Mouse (Mus musculus) CH12.LX (cell line): ENCODE measurements at regions not wholly inside any gene's neighbourhood (a gene's known extent, or its start where the extent isn't known, plus 50 kb on each side); places are given as distances from the start of the nearest gene placed in this dataset.

ENCODE experiments used
- DNase-seq: peaks from one replicate; pipeline ENCODE4 v3.0.0-alpha.2; 2013; ENCODE audit errors: extremely low read depth
- H3K27ac ChIP-seq: 2 replicates; pipeline ENCODE4 v1.5.1; 2012; ENCODE audit warnings: low read depth, mild to moderate bottlenecking, control low read depth, moderate library complexity; ENCODE audit not compliant: insufficient read depth
- H3K27me3 ChIP-seq: replicated peaks from 2 replicates; pipeline ENCODE3; 2012; ENCODE audit warnings: inconsistent platforms
- H3K36me3 ChIP-seq, 2 experiments: replicated peaks in 1 of 2; 2 replicates each; pipeline versions ENCODE3 to v1.6.1; 2012; ENCODE audit warnings: inconsistent platforms in 1 of 2, low read length in 1 of 2, mild to moderate bottlenecking in 1 of 2, mixed read lengths in 1 of 2, moderate library complexity in 1 of 2; ENCODE audit not compliant: control insufficient read depth in 1 of 2, insufficient read depth in 1 of 2
- H3K4me1 ChIP-seq, 2 experiments: 2 replicates each; pipeline ENCODE4 v1.6.1; 2012; ENCODE audit warnings: inconsistent platforms in 1 of 2, moderate library complexity in 1 of 2; ENCODE audit not compliant: insufficient read depth in 2 of 2, control insufficient read depth in 1 of 2
- H3K4me2 ChIP-seq: 2 replicates; pipeline ENCODE4 v1.6.1; 2012; ENCODE audit warnings: low read depth, mild to moderate bottlenecking, control low read depth; ENCODE audit not compliant: poor library complexity, insufficient read depth, severe bottlenecking
- H3K4me3 ChIP-seq, 3 experiments: fragments of 150-350 bp in 1 of 3; sonication (generic) in 1 of 3; replicated peaks in 1 of 3; 2 replicates each; pipeline versions ENCODE3 to v1.5.1; 2011 to 2012; ENCODE audit warnings: low read depth in 2 of 3, low read length in 2 of 3, mild to moderate bottlenecking in 2 of 3, moderate library complexity in 2 of 3, control low read depth in 1 of 3, improper control_type of control experiment in 1 of 3, inconsistent platforms in 1 of 3, mixed read lengths in 1 of 3; ENCODE audit not compliant: poor library complexity in 1 of 3
- H3K79me2 ChIP-seq: replicated peaks from 2 replicates; pipeline ENCODE4 v1.6.1; 2012; ENCODE audit warnings: mild to moderate bottlenecking, moderate library complexity; ENCODE audit not compliant: control insufficient read depth, poor library complexity, insufficient read depth, severe bottlenecking; ENCODE audit errors: extremely low read depth
- H3K9ac ChIP-seq: 2 replicates; pipeline ENCODE4 v1.6.1; 2012; ENCODE audit warnings: low read depth, mild to moderate bottlenecking, control low read depth, moderate library complexity; ENCODE audit not compliant: insufficient read depth
- H3K9me3 ChIP-seq: replicated peaks from 2 replicates; pipeline ENCODE3; 2012; ENCODE audit warnings: low read length, inconsistent platforms, mixed read lengths
- BHLHE40 ChIP-seq: IDR thresholded peaks from 2 replicates; pipeline ENCODE4 v1.6.1; 2011; ENCODE audit warnings: mild to moderate bottlenecking, low read depth, low read length, improper control_type of control experiment
- CHD2 ChIP-seq: IDR thresholded peaks from 2 replicates; pipeline ENCODE4 v1.6.1; 2011; ENCODE audit warnings: low read length, improper control_type of control experiment
- CTCF ChIP-seq, 2 experiments: IDR thresholded peaks in 1 of 2; conservative IDR thresholded peaks in 1 of 2; 2 replicates each; pipeline ENCODE4 v1.5.1; 2011 to 2012; ENCODE audit warnings: low read depth in 2 of 2, low read length in 2 of 2, improper control_type of control experiment in 1 of 2, inconsistent platforms in 1 of 2, mild to moderate bottlenecking in 1 of 2, moderate library complexity in 1 of 2
- E2F4 ChIP-seq: IDR thresholded peaks from 2 replicates; pipeline ENCODE4 v1.6.1; 2011; ENCODE audit warnings: low read depth, low read length, improper control_type of control experiment; ENCODE audit not compliant: insufficient replicate concordance
- ELF1 ChIP-seq: IDR thresholded peaks from 2 replicates; pipeline ENCODE4 v1.6.1; 2014; ENCODE audit warnings: low read depth, mild to moderate bottlenecking, inconsistent platforms, low read length, improper control_type of control experiment
- EP300 ChIP-seq: IDR thresholded peaks from 2 replicates; pipeline ENCODE4 v1.6.1; 2011; ENCODE audit warnings: low read length, improper control_type of control experiment
- ETS1 ChIP-seq: conservative IDR thresholded peaks from 2 replicates; pipeline ENCODE4 v1.6.1; 2012; ENCODE audit warnings: low read depth, mild to moderate bottlenecking, inconsistent platforms, low read length, improper control_type of control experiment, moderate library complexity
- HCFC1 ChIP-seq: IDR thresholded peaks from 2 replicates; pipeline ENCODE4 v1.6.1; 2012; ENCODE audit warnings: low read depth, mild to moderate bottlenecking, inconsistent platforms, low read length, improper control_type of control experiment
- IRF4 ChIP-seq: IDR thresholded peaks from 2 replicates; pipeline ENCODE4 v1.6.1; 2014; ENCODE audit warnings: low read depth, mild to moderate bottlenecking, inconsistent platforms, low read length, improper control_type of control experiment
- KAT2A ChIP-seq: IDR thresholded peaks from 2 replicates; pipeline ENCODE4 v1.6.1; 2012; ENCODE audit warnings: low read length, improper control_type of control experiment, inconsistent platforms; ENCODE audit not compliant: insufficient replicate concordance
- MAFK ChIP-seq: IDR thresholded peaks from 2 replicates; pipeline ENCODE4 v1.6.1; 2011; ENCODE audit warnings: low read length, improper control_type of control experiment; ENCODE audit not compliant: insufficient replicate concordance
- MAZ ChIP-seq: IDR thresholded peaks from 2 replicates; pipeline ENCODE4 v1.6.1; 2012; ENCODE audit warnings: low read depth, mild to moderate bottlenecking, inconsistent platforms, low read length, improper control_type of control experiment, moderate library complexity
- MEF2A ChIP-seq: IDR thresholded peaks from 2 replicates; pipeline ENCODE4 v1.6.1; 2014; ENCODE audit warnings: low read depth, mild to moderate bottlenecking, inconsistent platforms, low read length, improper control_type of control experiment, borderline replicate concordance
- MXI1 ChIP-seq: IDR thresholded peaks from 2 replicates; pipeline ENCODE4 v1.6.1; 2011; ENCODE audit warnings: mild to moderate bottlenecking, low read depth, low read length, improper control_type of control experiment
- MYC ChIP-seq: IDR thresholded peaks from 2 replicates; pipeline ENCODE4 v1.6.1; 2011; ENCODE audit warnings: low read depth, mild to moderate bottlenecking, improper control_type of control experiment, low read length
- POLR2A ChIP-seq: IDR thresholded peaks from 2 replicates; pipeline ENCODE4 v1.6.1; 2011; ENCODE audit warnings: low read depth, mild to moderate bottlenecking, improper control_type of control experiment, low read length
- RAD21 ChIP-seq: IDR thresholded peaks from 2 replicates; pipeline ENCODE4 v1.6.1; 2011; ENCODE audit warnings: low read depth, mild to moderate bottlenecking, low read length, improper control_type of control experiment, moderate library complexity
- RCOR1 ChIP-seq: conservative IDR thresholded peaks from 2 replicates; pipeline ENCODE4 v1.6.1; 2012; ENCODE audit warnings: low read depth, mild to moderate bottlenecking, inconsistent platforms, low read length, improper control_type of control experiment
- SMC3 ChIP-seq: IDR thresholded peaks from 2 replicates; pipeline ENCODE4 v1.6.1; 2011; ENCODE audit warnings: low read depth, low read length, improper control_type of control experiment
- TBP ChIP-seq: conservative IDR thresholded peaks from 2 replicates; pipeline ENCODE4 v1.6.1; 2011; ENCODE audit warnings: low read depth, low read length, improper control_type of control experiment
- USF1 ChIP-seq: IDR thresholded peaks from 2 replicates; pipeline ENCODE4 v1.6.1; 2014; ENCODE audit warnings: low read depth, mild to moderate bottlenecking, inconsistent platforms, low read length, improper control_type of control experiment
- ZKSCAN1 ChIP-seq: IDR thresholded peaks from 2 replicates; pipeline ENCODE4 v1.6.1; 2012; ENCODE audit warnings: low read depth, inconsistent platforms, low read length, improper control_type of control experiment, borderline replicate concordance
- ZNF384 ChIP-seq: IDR thresholded peaks from 2 replicates; pipeline ENCODE4 v1.6.1; 2012; ENCODE audit warnings: low read depth, low read length, improper control_type of control experiment, inconsistent platforms
- dilution Hi-C: fragments of 300-500 bp; cut with MboI; formaldehyde crosslinking; loops from 2 replicates; pipeline ENCODE4 v1.14.3; 2020; ENCODE audit warnings: low sequenced_read_pairs; ENCODE audit not compliant: extremely low pct_unique_long_range_greater_than_20kb, extremely low pct_ligation_motif_present
- in situ Hi-C: fragments of 300-500 bp; cut with MboI; formaldehyde crosslinking; loops from 3 replicates; pipeline ENCODE4 v1.14.3; 2019; ENCODE audit warnings: low sequenced_read_pairs, low pct_ligation_motif_present, low pct_unique_long_range_greater_than_20kb, mixed read lengths

DNA sequence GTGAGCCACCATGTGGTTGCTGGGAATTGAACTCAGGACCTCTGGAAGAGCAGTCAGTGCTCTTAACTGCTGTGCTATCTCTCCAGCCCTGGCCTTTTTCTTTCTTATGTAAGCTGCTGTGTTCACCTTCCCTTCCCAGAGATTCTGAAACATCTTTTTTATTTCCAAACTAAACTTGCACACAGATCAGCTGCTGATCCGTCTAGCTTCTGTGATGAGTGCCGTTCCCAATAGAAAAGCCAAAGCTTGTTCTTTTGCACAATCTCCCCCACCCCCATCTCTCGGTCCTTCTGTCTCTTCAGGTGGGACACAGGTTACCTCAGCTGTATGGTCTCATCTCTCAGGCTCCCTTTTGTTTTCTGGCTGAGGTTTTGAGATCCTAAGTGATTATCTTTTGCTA, 191.9 kb downstream of the Tcp10c start:
- H3K36me3 ChIP-seq, result no peaks in the 10 kb centered on the region
- no peak for DNase-seq
- no peaks in the 10 kb centered on the region for H3K27me3 ChIP-seq
- in situ Hi-C loops, result no loop called here
- H3K79me2 ChIP-seq, result no peaks in the 10 kb centered on the region
- H3K4me1 ChIP-seq, result peaks cover 4 to 29% of the 10 kb centered on the region in 2 experiments; a peak in 3 of 4 replicates
- H3K9ac ChIP-seq, result no peak overlapping the region
- dilution Hi-C loops, result no loop called here
- H3K9me3 ChIP-seq, result peaks cover 52% of the 10 kb centered on the region
- no peak overlapping the region for H3K4me2 ChIP-seq
- H3K27ac ChIP-seq, result no peak overlapping the region
- TF ChIP-seq TBP (no peak), ZKSCAN1 (no peak), IRF4 (no peak), ELF1 (no peak), ETS1 (no peak), MAFK (no peak), USF1 (no peak), EP300 (no peak), MEF2A (no peak), MXI1 (no peak), CHD2 (no peak), MAZ (no peak), SMC3 (no peak), E2F4 (no peak), ZNF384 (no peak), HCFC1 (no peak), KAT2A (no peak), POLR2A (no peak), CTCF (conservative IDR thresholded peaks at IDR 0.05 in 1 of 2, IDR thresholded peaks at IDR 0.05 in 1 of 2; ENCODE audit: low read depth in 2 of 2, low read length in 2 of 2) (no peak)
- H3K4me3 ChIP-seq, result no peak overlapping the region

DNA sequence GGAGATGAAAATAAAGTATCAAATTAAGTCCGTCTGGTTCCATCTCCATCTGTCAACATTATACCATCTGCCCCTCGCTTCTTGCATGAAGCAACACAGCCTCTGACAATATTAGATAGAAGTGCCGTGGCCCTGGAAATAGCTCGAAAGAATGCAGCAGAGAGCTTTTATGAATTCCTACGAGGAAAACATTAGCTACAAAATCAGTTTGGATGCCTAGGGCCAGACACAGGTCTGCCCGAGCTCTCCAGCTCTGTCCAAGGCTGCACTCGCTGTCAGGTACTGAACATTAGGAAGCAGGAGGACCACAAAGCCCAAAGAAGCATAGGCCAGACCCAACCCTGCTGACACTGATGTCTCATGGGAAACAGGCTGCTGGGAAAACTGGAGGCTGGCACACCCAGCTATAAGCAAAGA, 192.3 kb downstream of the Tcp10c start:
- TF ChIP-seq BHLHE40, result no peak
- TF ChIP-seq USF1, result no peak
- TF ChIP-seq MXI1, result no peak
- TF ChIP-seq TBP, result no peak
- TF ChIP-seq MYC, result no peak
- no peak for TF ChIP-seq ELF1
- TF ChIP-seq MAZ, result no peak
- TF ChIP-seq MEF2A, result no peak
- no peak for TF ChIP-seq RCOR1
- no peak for TF ChIP-seq RAD21
- no peak for TF ChIP-seq KAT2A
- H3K27me3 ChIP-seq, result no peaks in the 10 kb centered on the region
- H3K9ac ChIP-seq, result no peak overlapping the region
- H3K4me2 ChIP-seq, result no peak overlapping the region
- in situ Hi-C loops (no loop called here), dilution Hi-C loops (no loop called here)
- H3K4me3 ChIP-seq, result no peak overlapping the region
- H3K36me3 ChIP-seq, result no peaks in the 10 kb centered on the region
- DNase-seq, result no peak
- H3K9me3 ChIP-seq, result peaks cover 50% of the 10 kb centered on the region
- no peaks in the 10 kb centered on the region for H3K79me2 ChIP-seq
- H3K27ac ChIP-seq, result no peak overlapping the region
- peaks cover 4 to 29% of the 10 kb centered on the region in 2 experiments; a peak in 3 of 4 replicates for H3K4me1 ChIP-seq
